Comparison of ENCODE assay signal across 9 mouse cellular contexts in genomic region chr9:88404088-88404487, GRCm38 (mm10). TPM values are rescaled to one million over a fixed set of nuclear protein-coding genes. Genes with fewer than 3 reads are reported as not detected.
DNase-seq lines count a peak whose midpoint lies in the region; ATAC-seq and TF ChIP-seq lines count a peak whose summit lies in the region.
"Had no signal": no experiment of that assay in that cellular context is flagged by ENCODE, and none has a peak within 500 bp of the region (broad histone marks: within the 10 kb centered on the region; RNA-seq: fewer than 3 reads in every experiment).

No protein-coding gene starts in this region.

- DNase-seq in kidney, adult 2 months, result peak; percentile 6
- DNase-seq in T-cell, adult 2 months (ENCODE audit: low spot score), result peak; percentile 26
- peak; percentile 34 for DNase-seq in heart, adult 8-10 months (ENCODE audit: low spot score)
- peak; percentile 76 for DNase-seq in liver, postnatal 0 days
- peak; percentile 81 for DNase-seq in spleen, postnatal 36 days (ENCODE audit: low spot score in 2 of 2)
- DNase-seq in frontal cortex, postnatal 36 days (ENCODE audit: low spot score in 2 of 2), result no peak
- DNase-seq in urinary bladder, postnatal 25 days (ENCODE audit: low spot score), result no peak

- TF ChIP-seq EP300 in liver, postnatal 0 days (IDR thresholded peaks at IDR 0.05; ENCODE audit: low read depth), result no peak

- H3K9ac ChIP-seq in kidney, embryonic 15.5 days, result no peak overlapping the region
- H3K9ac ChIP-seq in liver, postnatal 0 days (replicated peaks), result no peak overlapping the region

- H3K27me3 ChIP-seq in kidney, adult 2 months (replicated peaks; ENCODE audit: control insufficient read depth, insufficient read depth, low read length), result no peaks in the 10 kb centered on the region
- H3K27me3 ChIP-seq in kidney, embryonic 15.5 days, result no peaks in the 10 kb centered on the region
- no peaks in the 10 kb centered on the region for H3K27me3 ChIP-seq in liver, postnatal 0 days (ENCODE audit: insufficient read depth, low read length)

- H3K36me3 ChIP-seq in kidney, adult 2 months (ENCODE audit: control insufficient read depth, insufficient read depth, low read length), result peaks cover 4% of the 10 kb centered on the region; the same call in 1 of the 2 replicates
- peaks cover 35% of the 10 kb centered on the region for H3K36me3 ChIP-seq in kidney, embryonic 15.5 days
- peaks cover 11% of the 10 kb centered on the region for H3K36me3 ChIP-seq in liver, postnatal 0 days (replicated peaks; ENCODE audit: insufficient read depth, low read length)

- no peaks in the 10 kb centered on the region for H3K4me1 ChIP-seq in kidney, adult 2 months (ENCODE audit: control insufficient read depth, insufficient read depth, low read length)
- no peaks in the 10 kb centered on the region for H3K4me1 ChIP-seq in kidney, embryonic 15.5 days
- H3K4me1 ChIP-seq in liver, postnatal 0 days (ENCODE audit: insufficient read depth), result 0 out of 2 replicates have a peak, but pooled peaks cover 2% of the 10 kb centered on the region

- no peak overlapping the region for H3K4me3 ChIP-seq in kidney, adult 2 months (ENCODE audit: insufficient read depth, low read depth, low read length)
- H3K4me3 ChIP-seq in kidney, embryonic 15.5 days (replicated peaks), result no peak overlapping the region
- peak overlapping the region; percentile 10; the same call in 1 of the 2 replicates for H3K4me3 ChIP-seq in liver, postnatal 0 days (ENCODE audit: low read depth, low read length)

- TF ChIP-seq POLR2A in kidney, adult 2 months (IDR thresholded peaks at IDR 0.05; ENCODE audit: low read depth, low read length), result no peak

- 54% methylated on average over 10 of the region's 10 CpGs for WGBS in kidney, adult 2 months
- 49% methylated on average over 10 of the region's 10 CpGs for WGBS in kidney, embryonic 15.5 days
- 22% methylated on average over 10 of the region's 10 CpGs for WGBS in liver, postnatal 0 days (ENCODE audit: insufficient replicate concordance)

- H3K27ac ChIP-seq in kidney, adult 2 months (ENCODE audit: insufficient read depth, low read depth, low read length), result no peak overlapping the region
- H3K27ac ChIP-seq in kidney, embryonic 15.5 days, result no peak overlapping the region
- H3K27ac ChIP-seq in liver, postnatal 0 days (ENCODE audit: low read depth), result peak overlapping the region; percentile 13

- no peak overlapping the region for H3K4me2 ChIP-seq in kidney, embryonic 15.5 days
- H3K4me2 ChIP-seq in liver, postnatal 0 days (ENCODE audit: low read depth, low read length), result peak overlapping the region; percentile 64

- no peak for ATAC-seq in kidney, embryonic 15.5 days (replicated peaks; ENCODE audit: low FRiP score)
- ATAC-seq in liver, postnatal 0 days, result peak; percentile 96

- no peaks in the 10 kb centered on the region for H3K9me3 ChIP-seq in kidney, embryonic 15.5 days (replicated peaks)
- H3K9me3 ChIP-seq in liver, postnatal 0 days (ENCODE audit: low read length), result no peaks in the 10 kb centered on the region

- no peak for TF ChIP-seq CTCF in kidney, adult 2 months (conservative IDR thresholded peaks at IDR 0.05; ENCODE audit: insufficient read depth, insufficient read length, low read depth, low read length)
- no peak for TF ChIP-seq CTCF in liver, postnatal 0 days (IDR thresholded peaks at IDR 0.05; ENCODE audit: low read depth)

RNA-seq across cellular contexts. Expression of gene Snx14, which starts 34.7 kb away (rescaled TPM):
- polyA plus RNA-seq in kidney, adult 2 months (2012; rRNA removed), result 12.7 and 15.8 TPM in 2 replicates
- polyA plus RNA-seq in kidney, embryonic 15.5 days (2015; fragmentation: Nextera tagmentation; extraction: Ambion mirVana), result 26.8 and 30.0 TPM in 2 replicates
- 10 to 100 TPM; 20.4 to 25.8 (median 21.8) TPM for total RNA-seq in heart, adult 8-10 months (2022)
- 7.9 TPM in 2 replicates for polyA plus RNA-seq in liver, postnatal 0 days (2015; fragmentation: Nextera tagmentation; extraction: Ambion mirVana)

RNA-seq across cellular contexts. Expression of gene Gm20537, which starts 52.3 kb away (rescaled TPM):
- 0.41 and 0.75 TPM in 2 replicates for polyA plus RNA-seq in kidney, adult 2 months (2012; rRNA removed)
- polyA plus RNA-seq in kidney, embryonic 15.5 days (2015; fragmentation: Nextera tagmentation; extraction: Ambion mirVana), result 0.23 and 0.45 TPM in 2 replicates
- 1 to 10 TPM in 1 of 4 experiments, under 1 TPM in 1, not detected in 2; 0.50 to 1.3 TPM for total RNA-seq in heart, adult 8-10 months (2022)
- 0.13 TPM in 1 of 2 replicates, not detected in the other for polyA plus RNA-seq in liver, postnatal 0 days (2015; fragmentation: Nextera tagmentation; extraction: Ambion mirVana)
- total RNA-seq: layer of hippocampus, adult 18-20 months had no signal

Comparison
In these comparisons a context has a peak if more than half of its experiments do, and no peak if none do; other contexts are left out.
1. DNase-seq: peak in kidney, adult 2 months (single experiment), T-cell, adult 2 months (single experiment), heart, adult 8-10 months (single experiment), liver, postnatal 0 days (single experiment) and spleen, postnatal 36 days (2 of 2); none in frontal cortex, postnatal 36 days (0 of 2) and urinary bladder, postnatal 25 days (single experiment).